Mouse (Mus musculus): ENCODE measurements around the gene Kdelr3. TPM values are rescaled to one million over a fixed set of nuclear protein-coding genes. Genes with fewer than 3 reads are reported as not detected.

The Kdelr3 gene
- 65.8 and 81.7 TPM in 2 replicates for polyA plus RNA-seq (2015; fragmentation: Nextera tagmentation; extraction: Ambion mirVana)

DNA sequence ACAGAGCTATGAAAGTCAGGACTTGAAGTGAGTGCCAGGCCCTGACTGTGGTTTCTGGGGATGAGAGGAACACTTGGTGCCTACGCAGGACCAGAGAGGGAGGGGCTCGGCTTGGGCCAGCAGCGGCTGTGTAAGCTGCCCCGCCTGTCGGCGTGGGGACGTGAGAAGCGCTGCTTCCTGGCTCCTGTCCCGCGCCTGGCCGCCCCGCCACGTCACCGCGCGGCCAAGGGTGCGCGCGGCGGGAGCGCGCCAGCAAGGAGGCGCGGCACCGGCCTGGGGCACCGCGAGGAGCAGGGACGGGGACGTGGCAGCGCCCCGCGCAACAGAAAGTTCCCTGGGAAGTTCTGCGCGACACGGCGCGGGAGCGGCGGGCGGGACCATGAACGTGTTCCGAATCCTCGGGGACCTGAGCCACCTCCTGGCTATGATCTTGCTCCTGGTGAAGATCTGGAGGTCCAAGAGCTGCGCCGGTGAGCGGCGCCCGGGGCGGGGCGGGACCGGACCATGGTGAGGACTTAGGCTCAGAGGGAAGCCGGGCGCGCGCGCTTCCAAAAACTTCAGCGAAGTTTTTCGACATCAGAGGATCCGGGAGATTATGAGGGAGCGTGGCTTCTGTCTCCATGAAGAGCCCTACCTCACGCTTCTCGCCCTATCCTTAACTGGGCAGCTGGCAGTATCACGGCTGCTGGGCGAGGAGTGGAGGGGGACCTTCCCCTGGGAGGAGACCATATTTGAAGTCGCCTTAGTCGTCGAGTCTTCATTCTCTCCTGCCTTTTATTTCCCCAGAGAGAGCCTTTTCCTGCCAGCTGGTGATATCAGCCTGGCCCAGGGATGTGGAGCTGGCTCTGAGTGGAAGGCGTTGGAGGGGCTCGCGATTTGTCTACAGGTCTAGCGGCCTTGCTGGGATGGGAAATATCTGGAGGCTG, at the start of gene Kdelr3:
TSS of gene Kdelr3 (plus strand) at position 241 of the 926 bp plus-strand sequence.
- peak within 1 kb of the TSS; percentile 67 for H3K4me3 ChIP-seq (ENCODE audit: low read depth, low read length)
- peak within 1 kb of the TSS; percentile 86 for H3K4me2 ChIP-seq (replicated peaks; ENCODE audit: low read depth)
- TF ChIP-seq CTCF (IDR thresholded peaks at IDR 0.05; ENCODE audit: low read depth) (peak; percentile 41; the same call in 1 of the 2 replicates), EP300 (optimal IDR thresholded peaks at IDR 0.05) (no peak)
- under 1% methylated on average over 70 of the region's 71 CpGs for WGBS
- peak; percentile 85 for DNase-seq (ENCODE audit: low spot score)
- no peaks in the 10 kb centered on the region for H3K36me3 ChIP-seq (ENCODE audit: control insufficient read depth, insufficient read depth, low read length)
- peak within 1 kb of the TSS; percentile 77 for H3K27ac ChIP-seq (replicated peaks)
- peaks cover 9% of the 10 kb centered on the region for H3K4me1 ChIP-seq (replicated peaks; ENCODE audit: control insufficient read depth, insufficient read depth)
- ATAC-seq (ENCODE audit: low FRiP score, low TSS enrichment): peak; percentile 77
- H3K27me3 ChIP-seq (ENCODE audit: control insufficient read depth, insufficient read depth, low read length): no peaks in the 10 kb centered on the region
- no peaks in the 10 kb centered on the region for H3K9me3 ChIP-seq (ENCODE audit: control insufficient read depth, low read length)
- peak within 1 kb of the TSS; percentile 77 for H3K9ac ChIP-seq (ENCODE audit: low read length)

GRCm38 (mm10) chr15:79466601-79467286, 49.5 kb upstream of the Kdelr3 start:
- Histone ChIP-seq H3K9me3 (ENCODE audit: control insufficient read depth, low read length) (no peaks in the 10 kb centered on the region), H3K4me2 (replicated peaks; ENCODE audit: low read depth) (no peak overlapping the region), H3K27me3 (ENCODE audit: control insufficient read depth, insufficient read depth, low read length) (no peaks in the 10 kb centered on the region), H3K27ac (replicated peaks) (no peak overlapping the region), H3K36me3 (ENCODE audit: control insufficient read depth, insufficient read depth, low read length) (no peaks in the 10 kb centered on the region), H3K9ac (ENCODE audit: low read length) (no peak overlapping the region), H3K4me1 (replicated peaks; ENCODE audit: control insufficient read depth, insufficient read depth) (no peaks in the 10 kb centered on the region), H3K4me3 (ENCODE audit: low read depth, low read length) (no peak overlapping the region)
- ATAC-seq (ENCODE audit: low FRiP score, low TSS enrichment) (peak; percentile 78), DNase-seq (ENCODE audit: low spot score) (peak; percentile 88)
- WGBS: 6% methylated on average over 18 of the region's 18 CpGs
- TF ChIP-seq EP300 (optimal IDR thresholded peaks at IDR 0.05) (no peak), CTCF (IDR thresholded peaks at IDR 0.05; ENCODE audit: low read depth) (peak; percentile 100)

GRCm38 (mm10) chr15:79469577-79469976, 46.6 kb upstream of the Kdelr3 start:
- TF ChIP-seq EP300 (optimal IDR thresholded peaks at IDR 0.05) (no peak), CTCF (IDR thresholded peaks at IDR 0.05; ENCODE audit: low read depth) (no peak)
- WGBS: 68% methylated on average over 5 of the region's 5 CpGs
- ATAC-seq (ENCODE audit: low FRiP score, low TSS enrichment) (no peak), DNase-seq (ENCODE audit: low spot score) (no peak)
- H3K4me1 ChIP-seq (replicated peaks; ENCODE audit: control insufficient read depth, insufficient read depth): no peaks in the 10 kb centered on the region
- no peaks in the 10 kb centered on the region for H3K36me3 ChIP-seq (ENCODE audit: control insufficient read depth, insufficient read depth, low read length)
- H3K9me3 ChIP-seq (ENCODE audit: control insufficient read depth, low read length): no peaks in the 10 kb centered on the region
- no peak overlapping the region for H3K4me3 ChIP-seq (ENCODE audit: low read depth, low read length)
- no peaks in the 10 kb centered on the region for H3K27me3 ChIP-seq (ENCODE audit: control insufficient read depth, insufficient read depth, low read length)
- no peak overlapping the region for H3K9ac ChIP-seq (ENCODE audit: low read length)
- H3K4me2 ChIP-seq (replicated peaks; ENCODE audit: low read depth): no peak overlapping the region
- H3K27ac ChIP-seq (replicated peaks): no peak overlapping the region

DNA sequence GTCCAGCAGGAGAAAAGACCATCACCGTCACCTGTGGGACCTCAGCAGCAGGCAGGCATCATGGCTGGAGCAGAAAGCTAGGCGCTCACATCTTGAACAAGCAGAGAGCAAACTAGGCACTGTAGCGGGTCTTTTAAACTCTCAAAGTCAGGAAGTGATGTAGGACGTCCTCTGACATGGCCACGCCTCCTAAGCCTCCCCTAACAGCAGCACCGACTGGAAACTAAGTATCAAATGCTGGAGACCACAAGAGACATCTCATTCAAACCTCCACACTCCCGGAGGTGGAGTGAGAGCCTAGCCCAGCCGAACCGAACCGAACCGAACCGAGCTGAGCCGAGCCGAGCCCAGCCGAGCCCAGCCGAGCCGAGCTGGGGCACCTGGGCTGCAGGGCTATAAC, 45.6 kb upstream of the Kdelr3 start:
- TF ChIP-seq CTCF (IDR thresholded peaks at IDR 0.05; ENCODE audit: low read depth) (no peak), EP300 (optimal IDR thresholded peaks at IDR 0.05) (no peak)
- Histone ChIP-seq H3K27ac (replicated peaks) (no peak overlapping the region), H3K27me3 (ENCODE audit: control insufficient read depth, insufficient read depth, low read length) (no peaks in the 10 kb centered on the region), H3K4me3 (ENCODE audit: low read depth, low read length) (no peak overlapping the region), H3K36me3 (ENCODE audit: control insufficient read depth, insufficient read depth, low read length) (no peaks in the 10 kb centered on the region), H3K9me3 (ENCODE audit: control insufficient read depth, low read length) (no peaks in the 10 kb centered on the region), H3K4me2 (replicated peaks; ENCODE audit: low read depth) (peak overlapping the region; percentile 23; the same call in 1 of the 2 replicates), H3K4me1 (replicated peaks; ENCODE audit: control insufficient read depth, insufficient read depth) (no peaks in the 10 kb centered on the region), H3K9ac (ENCODE audit: low read length) (no peak overlapping the region)
- WGBS: 29% methylated on average over 17 of the region's 17 CpGs
- peak; percentile 33 for DNase-seq (ENCODE audit: low spot score)
- no peak for ATAC-seq (ENCODE audit: low FRiP score, low TSS enrichment)

DNA sequence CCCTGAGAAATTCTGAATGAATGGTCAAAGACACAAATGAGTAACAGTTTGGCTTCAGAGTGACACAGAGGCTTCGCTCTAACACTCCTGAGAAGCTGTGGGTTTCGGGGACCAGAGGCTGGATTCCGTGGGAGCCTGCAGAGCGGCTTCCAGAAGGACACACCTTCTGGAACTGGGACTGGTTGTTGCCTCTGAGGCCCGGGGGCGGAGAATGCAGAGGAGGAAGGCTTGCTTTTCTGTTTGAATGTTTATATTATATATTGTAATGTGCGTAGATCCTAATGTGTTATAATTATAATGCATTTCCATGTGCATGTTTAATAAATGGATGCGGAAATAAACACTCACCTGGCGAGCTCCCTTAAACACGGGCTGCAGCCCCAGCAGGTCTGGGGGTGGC, 45.1 kb upstream of the Kdelr3 start:
- Histone ChIP-seq H3K36me3 (ENCODE audit: control insufficient read depth, insufficient read depth, low read length) (no peaks in the 10 kb centered on the region), H3K4me1 (replicated peaks; ENCODE audit: control insufficient read depth, insufficient read depth) (no peaks in the 10 kb centered on the region), H3K27ac (replicated peaks) (no peak overlapping the region), H3K9me3 (ENCODE audit: control insufficient read depth, low read length) (no peaks in the 10 kb centered on the region), H3K27me3 (ENCODE audit: control insufficient read depth, insufficient read depth, low read length) (no peaks in the 10 kb centered on the region), H3K4me2 (replicated peaks; ENCODE audit: low read depth) (peak overlapping the region; percentile 23; the same call in 1 of the 2 replicates), H3K4me3 (ENCODE audit: low read depth, low read length) (no peak overlapping the region), H3K9ac (ENCODE audit: low read length) (no peak overlapping the region)
- no peak for ATAC-seq (ENCODE audit: low FRiP score, low TSS enrichment)
- TF ChIP-seq EP300 (optimal IDR thresholded peaks at IDR 0.05) (no peak), CTCF (IDR thresholded peaks at IDR 0.05; ENCODE audit: low read depth) (no peak)
- 41% methylated on average over 10 of the region's 10 CpGs for WGBS
- no peak for DNase-seq (ENCODE audit: low spot score)
